Mouse (Mus musculus) stomach, embryonic 14.5 days (tissue): Measurements from ENCODE around the gene Dpf3. TPM values are rescaled to one million over a fixed set of nuclear protein-coding genes. Genes with fewer than 3 reads are reported as not detected.

Experiments used
- ATAC-seq: fragments of 200-750 bp; cut with Nextera tagmentation; 2 replicates; pipeline ENCODE4 v1.8.0; 2017; ENCODE audit warnings: low read depth, moderate TSS enrichment; ENCODE audit not compliant: insufficient number of reproducible peaks, insufficient read depth, low FRiP score
- H3K27ac ChIP-seq: fragments of 300-500 bp; sonication (generic); 2 replicates; pipeline ENCODE4 v1.5.1; 2014; ENCODE audit warnings: mild to moderate bottlenecking, low read length, moderate library complexity, mixed read lengths
- H3K27me3 ChIP-seq: fragments of 300-500 bp; sonication (generic); 2 replicates; pipeline ENCODE4 v1.6.1; 2014; ENCODE audit warnings: low read length, control low read depth, mixed read lengths; ENCODE audit not compliant: control insufficient read depth, insufficient read depth
- H3K36me3 ChIP-seq: fragments of 300-500 bp; sonication (generic); 2 replicates; pipeline ENCODE4 v1.6.1; 2014; ENCODE audit warnings: mild to moderate bottlenecking, control low read depth, low read length, moderate library complexity, mixed read lengths; ENCODE audit not compliant: control insufficient read depth, insufficient read depth
- H3K4me1 ChIP-seq: fragments of 300-500 bp; sonication (generic); 2 replicates; pipeline ENCODE4 v1.6.1; 2014; ENCODE audit warnings: low read length, control low read depth, mixed read lengths; ENCODE audit not compliant: control insufficient read depth, insufficient read depth
- H3K4me2 ChIP-seq: fragments of 300-500 bp; sonication (generic); replicated peaks from 2 replicates; pipeline ENCODE4 v1.6.1; 2014; ENCODE audit warnings: low read depth, low read length, control low read depth
- H3K4me3 ChIP-seq: fragments of 300-500 bp; sonication (generic); 2 replicates; pipeline ENCODE4 v1.5.1; 2014; ENCODE audit warnings: low read depth, low read length, control low read depth
- H3K9ac ChIP-seq: fragments of 300-500 bp; sonication (generic); replicated peaks from 2 replicates; pipeline ENCODE4 v1.6.1; 2014; ENCODE audit warnings: low read depth, mild to moderate bottlenecking, control low read depth, low read length, moderate library complexity, mixed read lengths
- H3K9me3 ChIP-seq: fragments of 300-500 bp; sonication (generic); 2 replicates; pipeline ENCODE4 v1.6.1; 2016; ENCODE audit warnings: low read depth, low read length, control low read depth; ENCODE audit not compliant: control insufficient read depth
- WGBS: fragments of 180-500 bp; shearing (Covaris S2); extraction: QIAGEN DNeasy Blood & Tissue Kit; methylation state at CpG from one replicate; pipeline ENCODE4 v1.1.7; 2014; 5-methylcytosine and 5-hydroxymethylcytosine counted together
- polyA plus RNA-seq: library from polyadenylated mRNA; unstranded; fragments of >200 nt; fragmentation: Nextera tagmentation; extraction: Ambion mirVana; gene quantifications from 2 replicates; pipeline ENCODE4 v1.2.1, GENCODE M21; 2014

The Dpf3 gene
- polyA plus RNA-seq, 1 experiment from 2014 or later: 4.1 TPM

GRCm38 (mm10) chr12:83337077-83337775 lies 150.3 kb downstream of the Dpf3 start:
- Histone ChIP-seq H3K9me3 (no peaks in the 10 kb centered on the region), H3K36me3 (no peaks in the 10 kb centered on the region), H3K4me3 (no peak overlapping the region), H3K27ac (no peak overlapping the region), H3K9ac (no peak overlapping the region), H3K4me1 (no peaks in the 10 kb centered on the region), H3K27me3 (no peaks in the 10 kb centered on the region), H3K4me2 (no peak overlapping the region)
- WGBS: 24% methylated on average over 13 of the region's 13 CpGs
- no peak for ATAC-seq

DNA sequence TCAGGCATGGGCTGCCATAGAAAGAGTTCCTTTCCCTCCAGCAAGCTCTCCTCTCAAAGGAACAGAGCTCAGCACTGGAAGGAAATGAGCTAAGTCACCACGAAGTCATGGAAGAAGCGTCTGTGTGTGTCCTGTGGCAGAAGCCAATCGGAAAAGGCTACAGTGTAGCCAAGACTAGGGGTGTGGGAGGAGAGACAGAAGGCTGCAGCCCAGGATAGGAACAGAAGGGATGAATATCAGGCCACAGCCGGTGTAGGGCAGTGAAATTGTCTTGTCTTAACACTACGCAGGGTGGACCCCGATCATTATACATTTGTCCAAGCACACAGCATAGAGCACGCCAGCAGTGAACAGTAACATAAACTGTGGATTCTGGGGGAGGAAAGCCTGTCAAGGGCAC lies 157.5 kb downstream of the Dpf3 start:
- Histone ChIP-seq H3K27me3 (no peaks in the 10 kb centered on the region), H3K4me3 (no peak overlapping the region), H3K4me2 (no peak overlapping the region), H3K9ac (no peak overlapping the region), H3K36me3 (no peaks in the 10 kb centered on the region), H3K9me3 (no peaks in the 10 kb centered on the region), H3K27ac (no peak overlapping the region), H3K4me1 (0 out of 2 replicates have a peak, but pooled peaks cover 5% of the 10 kb centered on the region)
- WGBS: 60% methylated on average over 7 of the region's 7 CpGs
- no peak for ATAC-seq

DNA sequence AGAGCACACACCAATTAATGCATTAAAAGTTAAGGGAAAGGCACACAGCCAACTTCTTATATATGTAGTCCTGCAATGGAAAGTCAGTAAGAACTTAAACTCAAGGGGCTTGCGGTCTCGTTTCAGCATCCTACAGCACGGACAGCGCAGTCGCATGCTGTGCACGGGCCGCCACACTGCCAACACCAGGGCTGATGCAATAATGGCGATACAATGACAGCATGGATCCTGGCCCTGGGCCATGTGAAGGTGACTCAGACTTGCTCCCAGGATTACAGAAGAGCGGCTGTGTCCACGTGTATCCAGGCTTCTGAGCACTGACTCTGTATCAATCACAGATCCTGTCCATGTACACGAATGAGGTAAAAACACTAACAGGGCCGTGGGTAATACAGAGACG lies 158.6 kb downstream of the Dpf3 start:
- no peak for ATAC-seq
- Histone ChIP-seq H3K4me1 (0 out of 2 replicates have a peak, but pooled peaks cover 5% of the 10 kb centered on the region), H3K27ac (no peak overlapping the region), H3K36me3 (no peaks in the 10 kb centered on the region), H3K4me2 (no peak overlapping the region), H3K27me3 (no peaks in the 10 kb centered on the region), H3K9ac (no peak overlapping the region), H3K4me3 (no peak overlapping the region), H3K9me3 (no peaks in the 10 kb centered on the region)
- WGBS: 76% methylated on average over 13 of the region's 13 CpGs

- Histone ChIP-seq H3K9ac (no peak overlapping the region), H3K27ac (no peak overlapping the region), H3K36me3 (no peaks in the 10 kb centered on the region), H3K4me3 (no peak overlapping the region), H3K9me3 (no peaks in the 10 kb centered on the region), H3K27me3 (no peaks in the 10 kb centered on the region), H3K4me1 (0 out of 2 replicates have a peak, but pooled peaks cover 5% of the 10 kb centered on the region), H3K4me2 (no peak overlapping the region)
- 62% methylated on average over 4 of the region's 4 CpGs for WGBS
- no peak for ATAC-seq
Observed at GRCm38 (mm10) chr12:83328491-83328890, 159.0 kb downstream of the Dpf3 start.

- H3K27ac ChIP-seq: no peak overlapping the region
- no peaks in the 10 kb centered on the region for H3K27me3 ChIP-seq
- 79% methylated on average over 1 of the region's 1 CpGs for WGBS
- no peak overlapping the region for H3K4me2 ChIP-seq
- no peaks in the 10 kb centered on the region for H3K9me3 ChIP-seq
- 0 out of 2 replicates have a peak, but pooled peaks cover 5% of the 10 kb centered on the region for H3K4me1 ChIP-seq
- H3K9ac ChIP-seq: no peak overlapping the region
- H3K4me3 ChIP-seq: no peak overlapping the region
- no peak for ATAC-seq
- no peaks in the 10 kb centered on the region for H3K36me3 ChIP-seq
Observed at GRCm38 (mm10) chr12:83327451-83327850, 160.1 kb downstream of the Dpf3 start.

- no peaks in the 10 kb centered on the region for H3K9me3 ChIP-seq
- ATAC-seq: no peak
- H3K4me1 ChIP-seq: no peaks in the 10 kb centered on the region
- no peak overlapping the region for H3K4me3 ChIP-seq
- H3K27me3 ChIP-seq: no peaks in the 10 kb centered on the region
- no peak overlapping the region for H3K27ac ChIP-seq
- no peak overlapping the region for H3K4me2 ChIP-seq
- H3K9ac ChIP-seq: no peak overlapping the region
- H3K36me3 ChIP-seq: no peaks in the 10 kb centered on the region
- WGBS: 94% methylated on average over 3 of the region's 3 CpGs
Observed at GRCm38 (mm10) chr12:83320725-83321124, 166.8 kb downstream of the Dpf3 start.

DNA sequence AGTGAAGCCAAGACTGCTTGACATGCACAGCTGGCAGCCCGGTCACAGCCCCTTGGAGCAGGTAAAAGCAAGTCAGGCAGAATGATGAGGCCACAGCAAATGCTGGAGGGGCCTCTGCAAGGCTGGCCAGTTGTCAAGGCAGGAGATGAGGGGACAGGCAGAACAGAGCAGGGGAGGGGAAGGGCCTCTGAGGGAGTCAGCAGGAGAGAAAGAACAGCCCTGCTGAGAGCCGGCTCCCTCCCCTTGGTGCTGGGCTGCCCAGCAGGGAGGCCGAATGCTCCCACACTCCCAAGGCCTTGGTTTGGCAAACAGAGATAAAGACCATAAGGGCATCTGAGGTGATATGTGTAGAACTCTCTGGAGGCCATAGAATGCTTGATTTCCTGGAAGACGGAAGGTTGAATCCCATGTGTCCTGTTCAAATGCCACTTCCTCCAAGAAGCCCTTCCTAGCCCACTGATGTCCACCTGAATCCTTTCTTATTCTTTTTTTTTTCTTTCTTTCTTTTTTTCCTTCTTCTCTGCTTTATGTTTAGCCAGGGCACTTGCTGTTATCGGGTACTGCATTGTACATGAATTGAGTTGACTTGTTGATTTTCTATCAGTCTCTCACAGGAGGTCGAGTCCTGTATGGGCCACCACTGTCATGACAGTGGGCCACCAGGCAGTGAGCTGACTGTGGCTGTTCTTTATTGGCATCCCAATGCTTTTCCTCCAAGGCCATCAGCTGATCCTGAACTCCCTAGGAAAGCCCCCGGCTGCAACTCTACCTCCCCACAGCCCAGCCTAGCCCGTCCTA lies 169.7 kb downstream of the Dpf3 start:
- no peak for ATAC-seq
- H3K4me2 ChIP-seq: no peak overlapping the region
- H3K36me3 ChIP-seq: no peaks in the 10 kb centered on the region
- no peaks in the 10 kb centered on the region for H3K9me3 ChIP-seq
- no peak overlapping the region for H3K9ac ChIP-seq
- H3K4me3 ChIP-seq: no peak overlapping the region
- no peak overlapping the region for H3K27ac ChIP-seq
- H3K4me1 ChIP-seq: no peaks in the 10 kb centered on the region
- WGBS: 63% methylated on average over 8 of the region's 8 CpGs
- no peaks in the 10 kb centered on the region for H3K27me3 ChIP-seq

- H3K9ac ChIP-seq: no peak overlapping the region
- H3K36me3 ChIP-seq: no peaks in the 10 kb centered on the region
- no peak for ATAC-seq
- no peaks in the 10 kb centered on the region for H3K27me3 ChIP-seq
- H3K4me3 ChIP-seq: no peak overlapping the region
- no peaks in the 10 kb centered on the region for H3K9me3 ChIP-seq
- WGBS: 80% methylated on average over 7 of the region's 7 CpGs
- H3K27ac ChIP-seq: no peak overlapping the region
- H3K4me1 ChIP-seq: no peaks in the 10 kb centered on the region
- H3K4me2 ChIP-seq: no peak overlapping the region
Observed at GRCm38 (mm10) chr12:83314666-83315065, 172.8 kb downstream of the Dpf3 start.
